Mouse (Mus musculus) liver, embryonic 14.5 days (tissue): ENCODE data around the gene Olfr994.

Experiments
- CTCF ChIP-seq: IDR thresholded peaks from 2 replicates; pipeline ENCODE4 v1.5.1; 2016; ENCODE audit warnings: antibody characterized with exemption, low read depth, control low read depth
- EP300 ChIP-seq: IDR thresholded peaks from 2 replicates; pipeline ENCODE4 v1.6.1; 2016; ENCODE audit warnings: antibody characterized with exemption, low read depth

- TF ChIP-seq CTCF (no peak), EP300 (no peak)
Measured at GRCm38 (mm10) chr2:85443539-85443938, 7.3 kb upstream of the Olfr994 start, which contains the start of gene Olfr995.
